Mouse (Mus musculus): ENCODE measurements around the gene Pde8b.

Pde8b gene

DNA sequence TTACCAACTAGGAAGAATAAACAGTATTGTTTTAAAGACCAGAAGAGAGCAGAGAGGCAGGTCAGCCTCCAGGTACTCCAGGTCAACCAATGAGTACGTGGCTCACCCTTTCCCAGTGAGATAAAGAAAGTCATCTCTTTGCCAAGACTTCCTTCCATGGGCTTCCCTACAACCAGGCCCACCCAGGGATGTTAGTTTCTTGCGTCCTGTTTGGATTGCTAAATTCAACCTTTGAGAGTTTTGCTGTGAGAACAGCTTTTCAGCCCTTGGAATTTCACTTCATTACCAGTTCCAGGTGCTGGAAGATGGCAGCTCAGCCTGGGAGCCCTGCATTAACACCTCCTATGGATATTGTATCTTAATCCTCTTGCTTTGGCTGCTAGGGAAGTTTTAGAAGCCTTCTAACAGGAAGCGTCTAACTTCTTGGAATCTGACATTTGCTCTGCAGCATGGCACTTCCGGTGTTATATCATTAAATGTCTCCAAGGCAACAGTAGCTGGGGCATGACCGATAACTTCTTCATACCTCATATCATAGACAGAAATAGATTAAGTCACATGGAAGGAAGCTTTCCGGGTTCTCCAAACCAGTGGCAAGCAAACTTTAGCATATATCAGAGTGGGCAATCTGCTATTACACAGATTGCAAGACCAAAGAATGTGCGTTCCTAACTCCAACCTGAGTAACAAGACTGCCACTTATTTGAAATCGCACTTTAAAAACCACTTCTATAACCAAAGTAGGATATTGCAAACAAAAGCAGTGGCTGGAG is 18.6 kb downstream of the Pde8b start:
- 0 out of 2 replicates have a peak, but pooled peaks have one; percentile 15 for TF ChIP-seq GATA4 (IDR thresholded peaks at IDR 0.05; ENCODE audit: insufficient replicate concordance, low read length)

DNA sequence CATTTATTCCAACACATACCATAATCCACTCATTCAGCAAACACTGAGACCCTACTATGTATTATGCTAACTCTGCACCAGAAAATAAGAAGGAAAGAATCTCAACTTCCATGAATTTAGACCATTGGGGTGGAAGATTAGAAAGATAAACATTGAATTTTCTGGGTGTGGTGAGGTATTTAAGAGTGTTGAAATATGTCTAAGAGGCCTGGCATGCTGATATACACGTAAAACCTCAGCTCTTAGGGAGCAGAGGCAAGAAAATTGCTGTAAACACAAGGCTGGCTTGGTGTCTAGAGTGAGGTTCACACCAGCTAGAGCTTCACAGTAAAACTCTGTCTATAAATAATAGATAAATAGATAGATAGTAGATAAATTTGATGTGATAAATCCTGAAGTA is 19.8 kb downstream of the Pde8b start:
- no peak for TF ChIP-seq GATA4 (IDR thresholded peaks at IDR 0.05; ENCODE audit: insufficient replicate concordance, low read length)

GRCm38 (mm10) chr13:95224491-95224890 is 25.6 kb downstream of the Pde8b start:
- no peak for TF ChIP-seq GATA4 (IDR thresholded peaks at IDR 0.05; ENCODE audit: insufficient replicate concordance, low read length)

DNA sequence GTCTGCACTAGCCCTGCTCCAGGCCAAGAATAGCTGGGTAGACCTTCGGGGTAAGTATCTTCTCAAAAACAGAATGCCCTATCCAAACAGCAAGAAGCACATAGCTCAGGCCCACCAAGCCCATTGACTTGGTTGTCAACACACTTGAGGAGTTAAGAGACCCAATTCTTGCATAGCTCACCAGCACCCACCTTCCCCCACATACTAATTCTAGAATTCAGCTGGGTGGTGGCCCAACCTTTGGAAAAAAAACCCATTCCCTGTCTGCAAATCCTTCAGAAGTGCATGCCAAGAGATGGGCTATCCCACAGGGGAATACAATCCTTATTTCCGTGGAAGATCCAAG is 26.7 kb downstream of the Pde8b start:
- no peak for TF ChIP-seq GATA4 (IDR thresholded peaks at IDR 0.05; ENCODE audit: insufficient replicate concordance, low read length)

DNA sequence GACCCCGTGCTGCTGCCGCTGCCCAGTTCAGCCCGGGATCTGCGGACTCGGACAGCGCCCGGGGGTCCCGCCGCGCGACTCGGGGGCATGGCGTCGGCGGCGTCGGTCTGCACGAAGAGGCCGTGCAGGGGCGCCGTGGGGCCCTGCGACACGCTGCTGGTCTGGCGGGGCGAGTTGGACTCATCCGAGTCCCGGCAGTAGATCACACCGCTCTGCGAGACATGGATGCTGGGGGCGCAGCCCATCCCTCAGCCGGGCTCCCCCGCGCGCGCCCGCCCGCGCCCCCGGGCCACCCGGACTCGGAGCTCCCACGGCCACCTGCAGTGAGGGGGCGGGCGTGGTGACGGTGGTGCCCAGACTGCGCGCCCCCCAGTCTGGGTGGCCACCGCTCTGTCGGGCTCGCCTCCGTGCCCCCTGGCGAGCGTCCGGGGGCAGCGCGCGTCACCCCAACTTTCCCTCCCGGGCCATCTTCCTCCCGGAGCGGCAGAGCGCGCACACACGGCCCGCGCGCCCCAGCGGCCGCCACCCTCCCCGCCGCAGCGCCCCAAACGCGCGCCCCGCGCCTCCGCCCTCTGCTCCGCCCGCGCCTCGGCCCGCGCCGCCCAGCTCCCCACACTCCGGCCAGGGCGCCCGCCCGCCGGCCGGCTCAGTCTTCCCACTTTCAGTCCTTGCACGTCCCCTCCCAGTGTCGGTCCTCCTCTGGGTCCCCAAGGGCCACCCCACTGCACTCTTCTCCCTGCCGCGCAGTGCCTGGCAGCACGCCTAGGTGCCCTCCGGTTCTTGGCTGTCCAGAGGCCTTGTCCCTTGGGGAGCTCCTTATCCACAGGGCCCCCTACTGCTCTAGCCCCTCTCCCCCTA is 27.3 kb downstream of the Pde8b start:
- no peak for TF ChIP-seq GATA4 (IDR thresholded peaks at IDR 0.05; ENCODE audit: insufficient replicate concordance, low read length)

DNA sequence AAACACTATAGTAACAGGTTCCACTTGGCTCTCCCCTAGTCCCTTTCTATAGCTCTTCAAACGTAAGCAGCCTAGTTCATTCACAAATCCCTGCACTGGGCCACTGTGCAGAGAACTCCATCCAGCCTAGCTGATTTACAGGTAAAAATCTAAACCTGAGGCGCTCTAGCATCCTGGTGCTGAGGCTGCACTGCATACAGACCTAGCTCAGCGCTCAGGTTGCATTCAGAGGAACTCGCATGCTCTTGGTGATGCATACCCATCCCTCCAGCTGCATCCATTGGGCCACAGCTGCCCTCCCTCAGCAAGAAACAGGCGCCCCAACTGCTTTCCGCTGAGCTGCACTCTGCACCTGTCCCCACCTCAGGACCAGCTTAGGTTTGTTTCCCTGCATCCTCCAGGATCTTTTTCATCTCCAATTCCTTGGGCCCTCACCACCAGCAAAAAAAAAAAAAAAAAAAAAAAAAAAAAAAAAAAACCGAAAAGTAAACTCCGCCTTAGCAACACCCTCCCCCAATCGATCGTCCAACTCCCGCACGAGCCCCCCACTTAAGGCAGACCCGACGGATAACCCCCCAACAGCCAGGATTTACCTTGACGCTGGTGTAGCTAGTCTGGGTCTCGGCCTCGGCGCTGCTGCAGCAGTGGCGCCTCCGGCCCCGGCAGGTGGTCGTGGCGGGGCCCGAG is 28.1 kb downstream of the Pde8b start:
- TF ChIP-seq GATA4 (IDR thresholded peaks at IDR 0.05; ENCODE audit: insufficient replicate concordance, low read length) = no peak

- no peak for TF ChIP-seq GATA4 (IDR thresholded peaks at IDR 0.05; ENCODE audit: insufficient replicate concordance, low read length)
These were observed 37.8 kb downstream of the Pde8b start for GRCm38 (mm10) chr13:95212320-95212719.

DNA sequence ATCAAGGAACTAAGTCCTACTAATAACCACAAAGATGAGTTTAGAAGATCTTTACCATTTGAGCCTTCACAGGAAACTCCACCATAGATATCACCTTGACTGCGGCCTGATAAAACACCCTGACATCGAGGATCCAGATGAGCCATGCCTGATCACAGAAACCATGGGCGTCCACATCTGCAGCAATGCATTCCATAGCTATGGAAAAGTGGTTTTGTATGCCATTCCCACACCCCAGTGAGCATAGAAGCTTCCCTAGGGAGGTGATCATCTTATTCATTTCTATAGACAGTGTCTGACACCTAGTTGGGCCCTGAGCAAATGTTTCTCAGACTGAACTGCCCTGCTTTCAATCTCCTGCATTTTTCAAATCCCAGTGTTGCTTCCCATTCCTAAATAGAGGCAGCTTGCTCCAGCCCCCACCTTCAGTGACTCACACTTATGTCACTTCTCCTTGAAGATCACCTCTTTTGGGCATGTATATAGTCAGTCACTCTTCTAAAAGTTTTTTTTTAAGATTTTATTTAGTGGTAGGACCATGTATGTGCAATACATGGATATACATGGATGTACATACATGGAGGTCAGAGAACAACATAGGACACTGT is 47.9 kb downstream of the Pde8b start:
- TF ChIP-seq GATA4 (IDR thresholded peaks at IDR 0.05; ENCODE audit: insufficient replicate concordance, low read length) = no peak

DNA sequence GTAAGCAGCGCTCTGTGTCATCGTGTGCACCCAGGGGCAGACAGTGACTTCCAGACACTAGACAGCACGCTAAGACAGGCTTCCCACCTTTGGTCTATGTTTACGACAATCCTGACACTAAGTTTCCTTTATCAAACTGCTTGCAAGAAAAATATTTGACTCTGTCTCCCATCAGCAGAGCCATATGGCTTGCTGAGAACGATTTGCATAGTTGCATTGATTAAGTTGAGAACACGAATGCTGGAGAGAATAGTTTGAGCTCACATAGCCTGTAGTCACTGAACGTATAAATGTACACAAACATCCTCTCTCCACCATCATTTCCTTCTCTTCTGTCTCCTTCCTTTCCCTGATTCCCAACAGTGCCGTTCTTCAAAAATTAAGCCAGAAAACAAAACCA is 49.3 kb downstream of the Pde8b start:
- no peak for TF ChIP-seq GATA4 (IDR thresholded peaks at IDR 0.05; ENCODE audit: insufficient replicate concordance, low read length)

GRCm38 (mm10) chr13:95200036-95200435 is 50.1 kb downstream of the Pde8b start:
- no peak for TF ChIP-seq GATA4 (IDR thresholded peaks at IDR 0.05; ENCODE audit: insufficient replicate concordance, low read length)

- no peak for TF ChIP-seq GATA4 (IDR thresholded peaks at IDR 0.05; ENCODE audit: insufficient replicate concordance, low read length)
These were observed 53.9 kb downstream of the Pde8b start for GRCm38 (mm10) chr13:95196106-95196705.

GRCm38 (mm10) chr13:95191951-95192350 is 58.2 kb downstream of the Pde8b start:
- TF ChIP-seq GATA4 (IDR thresholded peaks at IDR 0.05; ENCODE audit: insufficient replicate concordance, low read length) = no peak

DNA sequence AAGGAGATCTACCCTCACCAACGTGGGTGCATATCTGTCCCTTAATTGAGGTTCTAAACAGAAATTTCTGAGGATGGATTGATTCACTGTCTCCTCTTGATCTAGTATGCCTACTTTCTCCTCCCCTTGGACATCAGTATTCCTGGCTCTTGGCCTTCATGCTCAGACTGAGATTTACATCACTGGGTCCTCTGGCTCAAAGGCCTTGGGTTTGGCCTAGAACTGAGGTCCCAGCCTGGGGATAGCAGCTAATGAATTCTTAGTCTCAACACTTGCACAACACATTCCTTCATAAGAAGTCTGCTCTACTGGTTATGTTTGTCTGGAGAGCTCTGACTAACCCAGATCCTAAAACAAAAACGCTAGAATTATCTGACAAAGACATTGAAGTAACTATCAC is 61.0 kb downstream of the Pde8b start:
- TF ChIP-seq GATA4 (IDR thresholded peaks at IDR 0.05; ENCODE audit: insufficient replicate concordance, low read length) = no peak

GRCm38 (mm10) chr13:95187153-95187665 is 62.9 kb downstream of the Pde8b start:
- no peak for TF ChIP-seq GATA4 (IDR thresholded peaks at IDR 0.05; ENCODE audit: insufficient replicate concordance, low read length)

DNA sequence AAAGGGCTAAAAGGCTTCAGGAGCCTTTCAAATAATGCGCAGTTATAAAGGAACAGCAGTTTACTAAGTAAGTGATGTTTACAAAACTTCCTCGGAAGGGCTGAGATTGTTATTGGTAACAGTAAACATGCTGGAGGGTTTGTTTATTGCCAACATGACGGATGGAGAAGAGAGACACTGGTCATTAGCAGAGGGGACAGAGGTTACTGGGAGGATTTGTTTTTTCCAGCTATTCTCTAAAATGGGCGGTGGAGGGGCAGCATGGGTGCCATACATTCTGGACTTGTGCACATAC is 63.4 kb downstream of the Pde8b start:
- no peak for TF ChIP-seq GATA4 (IDR thresholded peaks at IDR 0.05; ENCODE audit: insufficient replicate concordance, low read length)
